Mouse (Mus musculus) frontal cortex, postnatal 10 days (tissue): ENCODE results near the gene Sec14l4.

Source experiments
- DNase-seq, 2 experiments: peaks; one replicate each; pipeline ENCODE4 v3.0.0; 2022; ENCODE audit warnings: low spot score in 2 of 2, mixed read lengths in 1 of 2

Sec14l4 gene

DNA sequence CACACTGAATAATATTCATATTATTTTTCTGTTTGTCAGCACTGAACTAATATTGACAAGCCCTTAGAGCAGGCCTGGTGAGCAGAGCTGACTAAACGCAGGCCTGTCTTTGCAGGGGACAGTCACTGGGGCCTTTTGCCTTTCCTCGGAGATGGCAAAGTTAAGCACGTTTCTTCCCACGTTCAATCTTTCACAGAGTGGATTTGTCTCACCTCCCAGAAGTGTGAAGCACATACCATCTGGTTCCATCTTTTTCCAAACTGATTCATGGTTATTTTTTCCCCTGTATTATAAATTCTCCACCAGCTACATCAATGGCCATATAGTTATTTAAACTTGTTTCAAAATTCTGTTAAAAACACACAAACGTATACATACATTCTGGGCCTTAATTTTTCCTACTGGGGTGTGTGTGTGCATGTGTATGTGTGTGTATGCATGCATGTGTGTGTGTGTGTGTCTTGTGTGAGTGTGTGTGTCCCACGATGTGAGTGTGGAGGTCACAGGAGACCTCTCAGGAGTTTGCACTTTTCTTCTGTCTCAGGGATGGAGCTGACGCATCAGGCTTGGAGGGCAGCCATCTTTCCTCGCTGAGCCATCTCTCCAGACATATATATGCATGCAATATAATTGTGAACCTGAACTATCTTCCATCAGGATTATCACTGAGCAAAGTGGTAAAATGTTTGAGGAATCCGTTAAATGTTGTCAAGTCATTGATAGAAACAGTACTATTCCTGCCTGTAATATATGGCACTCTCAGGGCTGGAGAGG, 3.5 kb upstream of the Sec14l4 start:
- DNase-seq: no peak

DNA sequence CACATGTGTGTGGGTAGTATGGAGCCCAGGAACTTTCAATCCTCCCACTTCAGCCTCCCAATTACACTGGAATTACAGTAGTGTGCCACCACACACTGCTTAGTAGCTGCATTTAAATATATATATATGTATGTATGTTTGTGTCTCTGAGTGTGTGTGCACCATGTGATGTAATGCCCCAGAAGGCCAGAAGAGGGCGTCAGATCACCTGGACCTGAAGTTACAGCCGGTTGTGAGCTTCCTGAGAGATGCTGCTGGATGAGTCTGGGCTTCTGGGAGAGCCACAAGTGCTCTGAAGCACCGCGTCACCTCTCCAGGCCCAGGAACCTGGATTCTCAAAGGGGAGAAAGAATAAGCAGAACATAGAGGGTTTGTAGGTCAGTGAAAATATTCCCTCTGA, 1.9 kb upstream of the Sec14l4 start:
- DNase-seq: no peak

- no peak for DNase-seq
These were observed 699 bp downstream of the Sec14l4 start for GRCm38 (mm10) chr11:4031961-4032360.

GRCm38 (mm10) chr11:4033471-4033870, 2.2 kb downstream of the Sec14l4 start:
- no peak for DNase-seq

GRCm38 (mm10) chr11:4034169-4034568, 2.9 kb downstream of the Sec14l4 start:
- no peak for DNase-seq

DNA sequence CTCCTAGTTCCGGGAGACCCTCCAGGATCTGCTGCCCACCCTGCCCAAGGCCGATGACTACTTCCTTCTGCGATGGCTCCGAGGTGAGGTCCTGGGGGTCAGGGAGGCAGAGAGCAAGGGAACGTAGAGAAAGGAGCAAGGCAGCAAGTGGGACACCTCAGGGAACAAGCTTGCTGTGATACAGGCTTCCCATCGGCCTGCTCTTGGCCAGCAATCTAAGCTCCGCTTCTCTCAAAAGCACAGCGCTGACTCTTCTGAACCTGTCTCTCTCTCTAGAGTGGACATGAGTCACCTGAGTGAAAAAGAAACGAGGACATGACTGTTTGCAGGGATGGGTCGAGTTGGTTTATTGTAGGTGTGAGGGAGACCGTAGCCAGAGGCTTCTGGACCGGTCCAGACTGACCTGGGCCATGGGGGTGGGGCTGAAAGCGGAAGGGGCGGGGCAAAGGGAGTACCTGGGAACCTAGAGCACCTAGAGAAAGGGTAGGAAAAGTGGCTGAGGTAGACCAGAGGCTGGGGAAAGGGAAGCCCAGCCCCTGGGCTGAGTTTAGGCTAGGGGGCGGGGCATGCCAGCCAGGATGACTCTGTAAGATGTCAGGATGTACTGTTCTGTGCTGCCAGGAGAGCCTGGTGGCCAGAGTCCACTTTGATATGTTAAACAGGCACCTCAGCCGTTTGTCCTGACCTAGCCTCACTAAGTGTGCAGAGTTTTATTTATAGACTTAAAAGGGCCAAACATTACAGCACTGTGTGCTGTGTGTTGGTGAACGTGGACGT, 4.0 kb downstream of the Sec14l4 start:
- DNase-seq: no peak

- DNase-seq: no peak
These were observed 4.7 kb downstream of the Sec14l4 start for GRCm38 (mm10) chr11:4035916-4036315.

DNA sequence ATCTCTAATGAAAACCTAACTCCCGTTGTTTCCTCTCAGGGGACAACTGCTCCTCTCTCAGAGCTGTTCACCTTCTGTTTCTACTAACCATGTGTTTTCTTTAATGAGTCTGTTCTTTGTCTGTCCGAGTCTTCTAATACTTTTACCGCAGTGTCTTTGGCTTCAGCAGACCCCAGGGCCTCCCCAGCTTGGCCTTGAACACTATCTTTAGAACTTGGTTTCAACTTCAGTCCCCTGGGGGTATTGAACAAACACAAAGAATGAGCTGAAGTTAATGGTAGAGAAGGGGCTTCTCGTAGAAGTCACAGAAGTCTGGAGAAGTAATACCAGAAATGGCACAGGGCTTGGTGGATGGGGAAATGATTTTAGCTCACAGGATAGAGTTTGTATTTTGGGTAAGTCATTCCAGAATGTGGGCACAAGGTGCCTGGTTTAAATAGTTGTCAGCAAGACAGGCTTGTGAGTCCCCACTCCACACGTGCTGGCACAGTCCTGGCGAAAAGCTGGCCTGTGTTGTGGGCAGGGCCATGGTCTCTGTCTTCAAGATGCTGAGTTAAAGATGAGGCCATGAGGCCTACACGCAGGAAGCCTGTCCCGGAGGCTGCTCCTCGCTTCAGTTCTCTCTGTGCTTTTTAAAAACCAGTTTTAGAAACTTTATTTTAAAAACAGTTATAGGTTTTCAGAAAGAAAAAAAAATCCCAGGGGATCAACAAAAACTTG, 5.3 kb downstream of the Sec14l4 start:
- DNase-seq: no peak

DNA sequence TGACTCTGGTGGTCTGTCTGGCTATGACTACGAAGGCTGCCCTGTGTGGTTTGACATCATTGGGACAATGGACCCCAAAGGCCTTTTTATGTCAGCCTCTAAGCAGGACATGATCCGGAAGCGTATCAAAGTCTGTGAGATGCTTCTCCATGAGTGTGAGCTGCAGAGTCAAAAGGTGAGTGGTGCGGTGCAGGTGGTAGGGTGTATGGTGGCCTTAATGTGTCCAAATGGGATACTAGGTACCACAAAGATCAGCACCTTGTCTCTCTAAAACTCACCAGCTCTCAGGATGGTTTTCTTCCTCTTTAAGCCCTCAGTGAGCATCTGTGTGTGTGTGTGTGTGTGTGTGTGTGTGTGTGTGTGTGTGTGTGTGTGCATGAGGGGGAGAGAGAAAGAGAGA, 8.7 kb downstream of the Sec14l4 start:
- DNase-seq: no peak

DNA sequence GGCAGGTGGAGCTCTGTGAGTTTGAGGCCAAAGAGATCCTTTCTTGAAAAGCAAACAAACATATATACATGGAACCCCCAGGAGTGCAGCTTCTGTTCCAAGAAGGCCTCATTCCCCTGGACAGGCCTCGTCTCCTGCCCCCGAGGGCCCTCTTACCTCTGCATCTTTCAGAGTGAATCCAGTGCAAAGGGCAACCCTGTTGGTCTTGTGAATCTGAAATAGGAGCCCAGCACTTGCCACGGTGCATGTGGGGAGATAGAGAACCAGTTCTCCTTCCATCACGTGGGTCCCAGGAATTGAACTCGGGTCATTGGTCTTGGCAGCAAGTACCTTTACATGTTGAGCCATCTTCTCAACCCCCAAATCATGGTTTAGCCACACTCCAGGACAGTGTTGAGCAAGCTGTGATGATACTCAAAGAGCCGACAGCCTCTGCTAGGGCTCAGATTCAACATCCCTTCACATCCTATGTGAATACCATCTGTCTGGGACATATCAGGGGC, 9.9 kb downstream of the Sec14l4 start:
- DNase-seq: no peak

DNA sequence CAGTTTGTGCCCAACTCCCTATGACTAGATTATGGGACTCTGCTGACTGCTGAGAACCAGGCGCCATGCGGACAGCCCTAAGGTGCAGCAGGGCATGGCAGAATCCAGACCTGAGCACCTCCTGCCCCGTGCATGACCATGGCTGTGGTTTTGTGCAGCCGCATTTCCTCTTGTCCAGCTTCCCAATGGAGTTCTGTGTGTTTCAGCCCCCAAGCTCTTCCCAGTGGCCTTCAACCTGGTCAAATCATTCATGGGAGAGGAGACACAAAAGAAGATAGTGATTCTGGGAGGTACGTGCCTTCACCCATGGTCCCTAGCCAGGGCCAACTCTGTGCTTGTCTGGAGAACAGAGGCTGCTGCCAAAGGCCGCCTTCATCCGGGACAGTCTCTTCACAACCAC, 11.8 kb downstream of the Sec14l4 start:
- DNase-seq: no peak

DNA sequence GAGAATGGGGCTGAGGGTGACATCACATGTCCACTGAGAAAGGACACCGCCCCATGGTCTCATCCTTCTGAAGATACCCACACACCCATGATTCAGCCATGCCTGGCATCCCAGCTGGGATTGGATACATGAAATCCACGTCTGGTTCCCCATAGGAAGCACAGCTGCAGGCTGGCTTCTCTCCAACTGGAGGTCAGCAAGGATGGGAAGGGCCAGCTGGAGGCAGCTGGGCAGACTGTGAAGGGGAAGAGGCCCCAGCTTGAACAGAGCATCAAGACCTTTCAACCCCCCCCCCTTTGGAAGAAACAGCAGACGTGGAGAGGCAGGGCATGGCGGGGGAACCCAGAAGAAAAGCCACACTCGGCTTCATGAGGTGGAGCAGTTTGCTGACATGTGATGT, 15.3 kb downstream of the Sec14l4 start:
- no peak for DNase-seq

DNA sequence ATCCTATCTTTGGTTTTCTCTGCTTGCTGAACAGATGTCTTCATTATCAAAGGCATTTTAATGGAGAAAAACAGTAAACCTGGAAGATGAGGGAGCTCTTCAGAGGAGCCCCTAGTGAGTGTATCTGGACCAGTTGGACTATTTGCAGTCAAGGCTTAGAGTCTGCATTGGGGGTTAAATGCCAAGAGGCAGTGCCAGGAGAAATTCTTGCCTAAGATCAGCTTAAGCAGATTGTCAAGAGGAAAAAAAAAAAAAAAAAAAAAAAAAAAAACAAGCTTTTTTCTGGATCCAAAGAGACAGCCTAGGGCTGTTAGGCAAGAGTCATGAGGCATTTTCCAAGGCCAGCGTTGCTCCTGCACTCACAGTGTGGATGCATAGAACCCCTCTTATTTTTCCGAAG, 16.5 kb downstream of the Sec14l4 start:
- DNase-seq: no peak

- DNase-seq: no peak
These were observed 17.2 kb downstream of the Sec14l4 start for GRCm38 (mm10) chr11:4048438-4048837.

DNA sequence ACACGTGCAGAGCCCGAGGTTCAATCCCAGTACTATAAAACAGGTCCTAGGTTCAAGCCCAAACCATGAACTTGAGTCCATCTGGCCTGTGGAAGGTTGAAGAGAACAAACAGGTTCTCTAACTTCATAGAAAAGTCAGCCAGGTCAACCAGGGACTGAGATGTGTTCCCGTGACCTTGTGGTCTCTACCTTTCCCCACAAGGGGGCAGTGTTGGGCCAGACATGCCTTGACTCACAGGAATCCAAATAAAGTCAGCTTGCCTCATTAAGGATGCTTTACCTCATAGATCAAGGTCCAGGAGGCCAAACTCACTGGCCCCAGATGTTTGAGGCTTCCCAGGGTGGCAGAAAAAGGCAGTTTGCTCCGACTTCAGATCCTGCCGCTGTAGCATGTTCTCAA, 22.3 kb downstream of the Sec14l4 start:
- peak; percentile 17 to 50 for DNase-seq

GRCm38 (mm10) chr11:4060866-4061575, 29.8 kb downstream of the Sec14l4 start:
- DNase-seq: no peak

- no peak for DNase-seq
These were observed 31.3 kb downstream of the Sec14l4 start for GRCm38 (mm10) chr11:4062523-4062922.

GRCm38 (mm10) chr11:4062981-4063380, 31.7 kb downstream of the Sec14l4 start:
- no peak for DNase-seq

DNA sequence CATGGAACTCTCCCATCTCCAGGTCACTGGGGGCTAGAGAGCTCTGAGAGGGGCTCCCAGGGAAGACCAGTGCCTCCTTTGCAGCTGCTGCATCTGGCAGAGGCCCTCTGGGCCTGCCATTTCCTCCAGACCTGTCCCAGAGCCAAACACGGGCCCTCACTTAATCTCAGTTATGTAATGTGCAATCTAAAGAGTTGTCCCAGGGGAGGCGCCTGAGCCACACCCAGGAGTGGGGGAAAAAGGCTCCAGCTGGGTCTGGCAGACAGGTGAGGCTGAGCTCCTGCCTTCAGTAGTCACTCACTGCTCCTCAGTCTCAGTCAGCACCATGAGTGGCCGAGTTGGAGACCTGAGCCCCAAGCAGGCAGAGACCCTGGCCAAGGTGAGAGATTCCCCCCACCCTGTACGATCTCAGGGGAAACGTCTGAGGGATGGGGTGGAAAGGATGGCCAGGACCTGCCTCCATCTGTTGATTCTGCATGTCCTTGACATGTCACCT, 33.4 kb downstream of the Sec14l4 start, which contains the start of gene Sec14l3:
Sec14l3 (plus strand) TSS at position 215 of the 496 bp plus-strand sequence.
- no peak for DNase-seq

DNA sequence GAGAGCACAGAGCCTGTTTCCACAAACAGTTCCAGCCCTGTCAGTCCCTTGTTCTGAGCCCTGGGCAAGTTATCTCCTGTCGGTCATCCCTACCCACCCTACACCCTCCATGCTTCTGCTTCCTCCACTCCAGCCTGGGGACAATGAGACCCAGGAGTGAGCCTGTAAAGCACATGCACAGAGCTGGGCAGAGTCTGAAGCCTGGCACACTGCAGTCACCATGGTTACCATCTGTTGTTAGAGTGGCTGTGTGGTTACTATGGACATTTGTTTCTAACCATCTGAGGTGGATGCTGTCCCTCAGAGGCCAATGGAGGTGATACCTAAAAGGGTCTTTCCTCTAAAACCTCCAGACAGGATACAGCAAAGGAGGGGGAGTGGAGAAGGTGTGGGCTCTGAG, 38.4 kb downstream of the Sec14l4 start:
- DNase-seq: no peak

GRCm38 (mm10) chr11:4076633-4077032, 45.4 kb downstream of the Sec14l4 start:
- no peak for DNase-seq
